Mouse (Mus musculus): Measurements from ENCODE around the gene Spop. TPM values are rescaled to one million over a fixed set of nuclear protein-coding genes. Genes with fewer than 3 reads are reported as not detected.
"Not testable (repeated sequence)": the region's sequence is repeated elsewhere in the genome, so short reads cannot be mapped to it uniquely, and the experiment has no call there.

Gene Spop
- polyA plus RNA-seq, 1 experiment from 2014 or later = 103 TPM

DNA sequence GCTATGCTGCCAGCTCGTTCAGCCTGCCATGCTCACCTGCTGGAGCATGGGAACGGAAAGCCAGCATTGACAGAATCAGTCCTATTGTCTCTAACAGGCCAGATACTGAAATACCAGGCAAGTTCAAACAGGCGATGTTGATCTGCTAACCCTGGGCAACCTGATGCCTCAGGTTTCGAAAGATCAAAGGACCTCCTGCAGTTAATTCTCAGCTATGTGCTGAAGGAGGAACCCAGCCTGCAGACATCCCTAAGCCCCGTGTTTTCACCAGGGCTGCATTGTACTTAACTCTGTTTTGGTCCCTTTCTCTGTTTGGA is 20.4 kb upstream of the Spop start:
- Histone ChIP-seq H3K27me3 (ENCODE audit: insufficient read depth, poor library complexity, severe bottlenecking) (no peaks in the 10 kb centered on the region), H3K4me3 (no peak overlapping the region), H3K36me3 (peaks cover 43% of the 10 kb centered on the region), H3K9me3 (no peaks in the 10 kb centered on the region), H3K4me1 (peaks cover 4% of the 10 kb centered on the region; the same call in 1 of the 2 replicates), H3K27ac (no peak overlapping the region)
- no peak for DNase-seq (ENCODE audit: low spot score)
- WGBS = 21% methylated on average over 5 of the region's 5 CpGs

DNA sequence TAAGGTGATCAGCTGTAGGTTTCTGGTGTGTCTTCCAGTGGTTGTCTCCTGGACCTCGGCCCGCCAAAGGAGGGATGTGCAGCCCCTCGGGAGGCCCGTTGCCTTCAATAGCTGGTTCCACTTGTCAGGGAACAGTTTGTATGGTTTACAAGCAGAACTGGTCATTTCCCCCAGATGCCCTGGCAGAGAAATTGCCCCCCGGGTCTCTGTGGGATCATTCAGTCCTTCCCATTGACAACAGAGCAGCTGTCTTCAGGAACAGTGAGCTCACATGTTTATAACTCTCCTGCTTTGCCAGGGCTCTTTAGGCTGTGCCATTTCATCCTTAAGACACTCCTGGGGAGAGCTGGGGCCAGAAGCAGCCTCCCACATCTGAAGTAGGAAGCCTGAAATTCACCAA is 19.8 kb upstream of the Spop start:
- WGBS = 59% methylated on average over 5 of the region's 5 CpGs
- no peaks in the 10 kb centered on the region for H3K9me3 ChIP-seq
- no peaks in the 10 kb centered on the region for H3K27me3 ChIP-seq (ENCODE audit: insufficient read depth, poor library complexity, severe bottlenecking)
- DNase-seq (ENCODE audit: low spot score) = no peak
- no peak overlapping the region for H3K4me3 ChIP-seq
- peaks cover 4% of the 10 kb centered on the region; the same call in 1 of the 2 replicates for H3K4me1 ChIP-seq
- no peak overlapping the region for H3K27ac ChIP-seq
- peaks cover 36% of the 10 kb centered on the region for H3K36me3 ChIP-seq

DNA sequence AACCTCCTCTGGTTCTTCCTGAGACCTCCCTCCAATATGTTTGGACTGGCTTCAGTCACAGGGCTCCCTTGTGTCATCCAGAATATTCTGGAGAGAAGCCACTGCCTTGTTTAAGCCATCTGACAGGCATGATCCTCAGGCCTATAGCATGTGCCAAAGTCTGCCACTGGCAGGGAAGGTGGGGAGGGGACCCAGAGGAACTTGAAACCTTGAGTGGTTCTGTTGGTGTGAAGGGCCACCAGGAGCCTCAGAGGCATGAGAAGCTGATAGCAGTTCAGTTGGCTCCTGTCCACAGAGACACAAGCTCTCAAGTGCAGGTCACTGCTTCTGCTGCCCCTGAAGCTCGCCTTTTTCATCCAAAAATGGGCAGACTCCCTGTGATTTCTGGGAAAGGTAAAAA is 17.3 kb upstream of the Spop start:
- H3K27me3 ChIP-seq (ENCODE audit: insufficient read depth, poor library complexity, severe bottlenecking) = peaks cover 7% of the 10 kb centered on the region
- WGBS = 59% methylated on average over 1 of the region's 1 CpGs

DNA sequence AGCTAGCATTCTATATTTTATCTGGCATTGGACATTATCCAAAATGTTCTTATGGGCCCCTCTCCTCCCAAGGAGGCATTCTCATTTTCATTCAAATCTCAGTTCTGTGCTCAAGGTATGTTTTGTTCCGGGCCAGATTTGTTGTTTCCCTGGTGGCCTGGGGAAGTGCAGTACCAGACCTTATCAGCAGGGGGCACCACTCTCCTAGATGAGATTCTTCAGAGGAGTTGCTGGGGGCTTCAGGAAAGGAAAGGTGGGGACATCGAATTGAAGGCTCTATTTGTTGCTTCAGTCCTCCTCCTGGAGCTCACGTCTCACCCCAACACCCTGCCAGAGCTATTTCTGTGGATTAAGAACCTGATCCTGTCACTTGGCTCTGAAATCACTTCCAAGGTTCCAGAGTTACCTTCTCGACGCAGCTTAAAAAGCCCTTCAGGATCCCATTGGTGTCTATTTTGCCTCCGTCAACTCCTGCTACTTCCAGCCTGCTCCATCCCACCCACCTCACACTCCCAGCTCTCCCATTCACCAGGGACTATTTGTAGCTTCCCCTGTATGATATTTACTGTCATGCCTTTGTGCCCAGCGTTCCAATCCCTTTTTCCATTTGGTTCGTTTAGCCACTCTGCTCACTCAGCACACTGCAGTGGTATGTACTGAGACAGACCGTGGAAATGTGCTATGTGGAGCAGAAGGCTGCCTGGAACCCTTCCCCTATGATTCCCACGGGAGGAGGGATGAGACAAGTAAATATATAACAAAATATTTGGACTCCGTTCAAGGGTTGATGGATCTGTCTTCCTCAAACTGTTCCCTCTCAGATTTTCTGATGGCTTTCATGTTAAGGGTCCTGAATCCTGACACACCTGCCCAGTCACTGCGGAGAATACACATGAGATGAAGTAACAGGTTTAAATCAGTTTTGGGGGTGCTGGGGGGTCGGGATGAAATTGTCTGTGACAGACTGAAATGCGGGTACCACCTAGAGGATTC is 15.7 kb upstream of the Spop start:
- Histone ChIP-seq H3K27me3 (ENCODE audit: insufficient read depth, poor library complexity, severe bottlenecking) (peaks cover 7% of the 10 kb centered on the region), H3K36me3 (0 out of 2 replicates have a peak, but pooled peaks cover 3% of the 10 kb centered on the region), H3K9me3 (no peaks in the 10 kb centered on the region), H3K27ac (no peak overlapping the region), H3K4me3 (no peak overlapping the region), H3K4me1 (peaks cover 18% of the 10 kb centered on the region)
- WGBS = 60% methylated on average over 14 of the region's 14 CpGs
- peak; percentile 86 for DNase-seq (ENCODE audit: low spot score)

More for the DNA sequence above, 17.3 kb upstream of the Spop start:
- no peak for DNase-seq (ENCODE audit: low spot score)
- Histone ChIP-seq H3K27ac (no peak overlapping the region; the same call in 1 of the 2 replicates), H3K9me3 (no peaks in the 10 kb centered on the region), H3K36me3 (peaks cover 12% of the 10 kb centered on the region), H3K4me3 (no peak overlapping the region), H3K4me1 (peaks cover 8% of the 10 kb centered on the region; the same call in 1 of the 2 replicates)

DNA sequence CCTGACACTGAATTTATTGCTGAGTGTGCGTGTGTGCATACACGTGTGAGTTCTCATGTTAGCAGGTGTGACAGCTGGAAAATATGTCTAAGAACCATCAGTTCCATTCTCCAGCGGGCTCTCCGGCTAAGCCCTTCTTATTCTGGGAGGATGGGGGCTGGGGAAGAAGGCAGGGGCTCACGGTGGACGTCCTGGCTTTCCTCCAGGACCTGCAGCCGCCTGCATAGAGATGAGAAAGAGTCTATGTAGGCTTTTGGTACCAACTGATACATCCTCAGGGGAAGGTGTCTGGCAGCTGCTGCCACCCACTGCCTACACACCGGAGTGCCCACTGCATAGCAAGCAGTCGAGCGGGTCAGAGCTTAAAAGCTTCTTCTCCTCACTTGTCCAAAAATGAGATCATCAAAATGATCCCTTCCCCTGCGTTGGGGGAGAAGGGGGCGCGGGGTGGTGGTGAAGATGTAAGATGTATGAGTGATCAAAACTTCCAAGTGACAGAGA is 14.3 kb upstream of the Spop start:
- Histone ChIP-seq H3K36me3 (no peaks in the 10 kb centered on the region), H3K27ac (no peak overlapping the region), H3K27me3 (ENCODE audit: insufficient read depth, poor library complexity, severe bottlenecking) (peaks cover 7% of the 10 kb centered on the region), H3K4me1 (peaks cover 29% of the 10 kb centered on the region), H3K4me3 (no peak overlapping the region), H3K9me3 (no peaks in the 10 kb centered on the region)
- 76% methylated on average over 13 of the region's 13 CpGs for WGBS
- DNase-seq (ENCODE audit: low spot score) = no peak

DNA sequence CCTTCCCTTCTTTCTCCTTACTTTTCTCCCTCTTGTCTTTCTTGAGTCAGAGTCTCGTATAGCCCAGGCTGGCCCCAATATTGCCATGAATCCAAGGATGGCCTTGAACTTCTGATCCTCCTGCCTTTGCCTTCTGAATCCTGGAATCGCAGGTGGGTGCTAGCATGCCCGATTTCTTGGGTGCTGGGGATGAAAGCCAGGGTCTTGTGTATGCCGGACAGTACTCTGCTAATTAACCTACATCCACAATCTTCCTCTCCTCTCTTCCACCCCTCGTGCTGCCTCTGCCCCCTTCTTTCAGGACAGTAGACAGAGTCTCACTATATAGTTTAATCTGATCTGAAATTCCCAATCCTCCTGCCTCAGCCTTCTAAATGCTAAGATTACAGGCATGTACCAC is 12.3 kb upstream of the Spop start:
- Histone ChIP-seq H3K27ac (peak overlapping the region; percentile 82), H3K4me1 (peaks cover 29% of the 10 kb centered on the region), H3K9me3 (no peaks in the 10 kb centered on the region), H3K4me3 (no peak overlapping the region), H3K36me3 (no peaks in the 10 kb centered on the region), H3K27me3 (ENCODE audit: insufficient read depth, poor library complexity, severe bottlenecking) (peaks cover 7% of the 10 kb centered on the region)
- DNase-seq (ENCODE audit: low spot score) = no peak
- WGBS = 85% methylated on average over 5 of the region's 5 CpGs

DNA sequence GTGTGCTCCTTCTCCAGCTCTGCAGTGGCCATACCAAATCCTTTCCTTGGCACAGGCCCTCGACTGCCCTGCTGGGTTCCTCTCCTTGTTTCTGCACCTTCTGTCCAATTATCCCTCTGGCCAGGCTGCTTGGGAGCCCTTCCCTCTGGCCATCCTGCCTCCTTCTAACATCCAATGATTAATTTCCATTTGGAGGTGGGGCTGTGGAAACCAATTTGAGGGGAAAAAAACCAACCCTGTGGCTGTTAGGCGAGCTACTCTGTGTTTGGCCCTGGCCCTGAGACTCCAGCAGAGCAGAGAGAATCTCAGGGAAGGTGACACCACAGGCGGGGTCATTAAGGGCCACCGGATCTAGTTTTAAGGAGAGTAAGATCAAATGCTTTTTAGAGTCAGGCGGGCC is 11.7 kb upstream of the Spop start:
- WGBS = 18% methylated on average over 5 of the region's 5 CpGs
- peak overlapping the region; percentile 2; the same call in 1 of the 2 replicates for H3K4me3 ChIP-seq
- H3K27me3 ChIP-seq (ENCODE audit: insufficient read depth, poor library complexity, severe bottlenecking) = peaks cover 7% of the 10 kb centered on the region
- peak overlapping the region; percentile 82 for H3K27ac ChIP-seq
- no peaks in the 10 kb centered on the region for H3K9me3 ChIP-seq
- H3K4me1 ChIP-seq = peaks cover 29% of the 10 kb centered on the region
- DNase-seq (ENCODE audit: low spot score) = no peak
- no peaks in the 10 kb centered on the region for H3K36me3 ChIP-seq

DNA sequence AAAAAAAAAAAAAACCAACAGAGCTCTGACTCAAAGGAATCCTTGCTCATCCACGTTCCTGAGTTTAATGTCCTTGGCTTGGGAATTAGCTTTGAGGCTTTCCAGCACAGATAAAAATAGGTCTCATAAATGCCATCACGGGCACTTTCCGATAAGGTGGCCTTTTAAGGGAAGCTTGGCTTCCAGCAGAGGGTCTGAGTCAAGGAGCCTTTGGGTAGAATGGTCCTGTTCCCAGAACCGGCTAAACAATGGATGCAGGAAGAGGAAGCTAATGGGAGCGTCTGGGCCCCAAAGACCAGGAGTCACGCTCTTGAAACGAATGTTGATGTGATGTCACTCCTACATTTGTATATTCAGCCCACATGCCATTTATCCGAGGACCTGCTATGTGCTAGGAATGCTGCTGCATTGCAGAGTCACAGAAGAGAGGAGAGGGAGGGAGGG is 11.2 kb upstream of the Spop start:
- H3K27ac ChIP-seq = peak overlapping the region; percentile 85
- 0 out of 2 replicates have a peak overlapping the region, but pooled peaks have one; percentile 15 for H3K4me3 ChIP-seq
- DNase-seq (ENCODE audit: low spot score) = no peak
- WGBS = 10% methylated on average over 8 of the region's 8 CpGs
- H3K27me3 ChIP-seq (ENCODE audit: insufficient read depth, poor library complexity, severe bottlenecking) = peaks cover 7% of the 10 kb centered on the region
- H3K4me1 ChIP-seq = peaks cover 29% of the 10 kb centered on the region
- no peaks in the 10 kb centered on the region for H3K9me3 ChIP-seq
- H3K36me3 ChIP-seq = no peaks in the 10 kb centered on the region

DNA sequence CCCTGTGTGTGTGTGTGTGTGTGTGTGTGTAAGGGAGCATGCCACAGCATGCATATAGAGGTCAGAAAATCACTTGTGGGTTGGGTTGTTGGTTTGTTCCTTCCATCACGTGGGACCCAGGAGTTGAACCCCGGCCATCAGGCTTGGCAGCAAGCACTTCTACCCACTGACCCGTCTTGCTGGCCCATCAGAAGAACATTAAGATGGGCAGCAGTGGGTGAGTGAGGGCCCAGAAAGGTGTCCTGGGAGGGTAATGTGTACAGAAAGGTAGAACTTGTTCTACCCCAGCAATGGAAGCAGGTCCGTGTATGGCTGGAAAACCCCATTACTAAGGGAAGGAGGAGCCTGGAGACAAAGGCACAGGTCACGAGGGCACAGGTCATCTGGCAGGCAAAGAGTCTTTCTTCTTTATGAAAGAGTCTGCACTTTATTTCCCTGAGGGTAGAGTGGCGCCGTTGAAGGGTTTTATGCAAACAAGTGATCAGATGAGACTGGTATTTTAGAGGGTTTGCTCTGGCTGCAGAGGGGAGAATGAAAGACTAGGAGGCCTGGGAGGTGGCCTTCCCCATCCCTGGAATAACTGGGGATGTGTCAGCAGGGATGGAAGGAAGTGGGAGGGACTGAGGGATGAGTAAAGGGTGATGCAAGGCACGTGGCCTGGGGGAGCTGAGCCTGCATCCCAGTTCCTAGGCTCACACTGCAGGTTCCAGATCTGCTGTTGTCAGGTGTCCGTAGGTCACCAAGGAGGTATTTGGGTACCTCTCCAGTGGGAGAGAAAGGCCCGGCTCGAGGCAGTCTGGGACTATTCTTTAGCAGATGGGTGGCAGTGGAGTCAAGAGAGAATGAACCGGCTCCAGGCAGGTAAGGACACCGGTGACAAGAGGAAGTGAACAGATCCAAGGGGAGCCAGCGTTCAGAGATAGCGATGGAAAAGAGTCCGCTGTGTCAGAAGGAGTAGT is 10.2 kb upstream of the Spop start:
- H3K9me3 ChIP-seq = no peaks in the 10 kb centered on the region
- H3K4me1 ChIP-seq = peaks cover 29% of the 10 kb centered on the region
- H3K36me3 ChIP-seq = no peaks in the 10 kb centered on the region
- DNase-seq (ENCODE audit: low spot score) = no peak
- no peak overlapping the region for H3K4me3 ChIP-seq
- peak overlapping the region; percentile 85 for H3K27ac ChIP-seq
- peaks cover 7% of the 10 kb centered on the region for H3K27me3 ChIP-seq (ENCODE audit: insufficient read depth, poor library complexity, severe bottlenecking)
- 71% methylated on average over 16 of the region's 16 CpGs for WGBS

DNA sequence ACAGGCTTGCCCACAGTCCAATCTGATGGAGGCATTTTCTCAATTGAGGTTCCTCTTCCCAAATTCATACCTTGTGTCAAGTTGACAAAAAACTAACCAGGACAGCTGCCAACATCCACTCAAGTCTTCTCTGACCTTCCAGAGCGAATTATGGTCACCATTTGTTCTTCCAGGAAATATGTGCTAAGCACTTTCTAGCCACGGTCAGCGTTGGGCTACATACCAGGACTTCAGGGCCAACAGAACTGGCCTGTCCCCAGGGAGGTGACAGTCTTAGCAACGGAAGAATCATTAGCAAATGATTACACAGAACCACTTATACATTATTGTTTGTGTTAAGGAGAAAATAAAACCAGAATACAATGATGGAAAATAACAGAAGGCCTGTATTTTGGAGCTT is 8.1 kb upstream of the Spop start:
- no peak for DNase-seq (ENCODE audit: low spot score)
- H3K4me1 ChIP-seq = peaks cover 24% of the 10 kb centered on the region

DNA sequence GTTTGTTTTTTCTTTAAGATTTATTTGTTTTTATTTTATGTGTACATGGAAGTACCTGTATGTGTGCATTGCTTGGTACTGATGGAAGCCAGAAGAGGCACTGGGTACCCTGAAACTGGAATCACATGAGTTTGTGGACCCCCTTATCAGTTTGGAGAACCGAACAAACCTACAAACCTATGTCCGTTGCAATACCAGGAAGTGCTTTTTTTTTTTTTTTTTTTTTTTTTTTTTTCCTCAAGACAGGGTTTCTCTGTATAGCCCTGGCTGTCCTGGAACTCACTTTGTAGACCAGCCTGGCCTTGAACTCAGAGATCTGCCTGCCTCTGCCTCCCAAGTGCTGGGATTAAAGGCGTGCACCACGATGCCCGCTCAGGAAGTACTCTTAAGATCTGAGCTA is 7.5 kb upstream of the Spop start:
- H3K36me3 ChIP-seq; H3K4me3 ChIP-seq; H3K27ac ChIP-seq; DNase-seq (ENCODE audit: low spot score); H3K9me3 ChIP-seq; H3K27me3 ChIP-seq (ENCODE audit: insufficient read depth, poor library complexity, severe bottlenecking): not testable (repeated sequence)
- WGBS = 91% methylated on average over 5 of the region's 5 CpGs
- H3K4me1 ChIP-seq = peaks cover 24% of the 10 kb centered on the region

More for the DNA sequence above, 8.1 kb upstream of the Spop start:
- Histone ChIP-seq H3K4me3 (no peak overlapping the region), H3K36me3 (no peaks in the 10 kb centered on the region), H3K9me3 (no peaks in the 10 kb centered on the region), H3K27ac (no peak overlapping the region), H3K27me3 (ENCODE audit: insufficient read depth, poor library complexity, severe bottlenecking) (no peaks in the 10 kb centered on the region)
- 81% methylated on average over 4 of the region's 4 CpGs for WGBS

DNA sequence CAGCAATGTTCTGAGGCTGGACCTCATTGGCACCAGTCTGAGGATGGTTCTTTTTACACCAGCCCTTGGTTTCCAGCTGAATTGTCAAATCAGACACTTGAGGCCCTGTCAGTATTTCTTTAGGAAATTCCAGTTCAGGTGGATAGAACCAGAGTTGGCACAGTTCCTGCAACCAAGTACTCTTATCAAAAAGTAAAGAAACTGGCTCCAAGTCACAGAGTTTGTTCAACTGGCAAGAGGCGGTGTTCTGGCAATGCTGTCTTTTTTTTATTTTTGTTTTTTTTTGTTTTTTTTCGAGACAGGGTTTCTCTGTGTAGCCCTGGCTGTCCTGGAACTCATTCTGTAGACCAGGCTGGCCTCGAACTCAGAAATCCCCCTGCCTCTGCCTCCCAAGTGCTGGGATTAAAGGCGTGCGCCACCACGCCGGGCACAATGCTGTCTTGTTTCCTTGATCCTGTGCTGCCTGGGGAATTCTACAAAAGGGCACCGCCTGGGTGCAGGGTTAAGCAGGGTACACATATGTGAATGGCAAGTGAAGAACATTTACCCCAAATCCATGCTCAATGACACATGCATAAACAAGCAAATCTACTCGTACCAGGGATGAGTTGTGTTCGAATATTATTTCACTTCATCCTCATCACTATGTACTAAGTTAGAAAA is 4.3 kb upstream of the Spop start:
- Histone ChIP-seq H3K27ac (no peak overlapping the region), H3K4me3 (no peak overlapping the region), H3K4me1 (no peaks in the 10 kb centered on the region), H3K36me3 (no peaks in the 10 kb centered on the region), H3K27me3 (ENCODE audit: insufficient read depth, poor library complexity, severe bottlenecking) (no peaks in the 10 kb centered on the region), H3K9me3 (no peaks in the 10 kb centered on the region)
- WGBS = 81% methylated on average over 10 of the region's 10 CpGs
- DNase-seq (ENCODE audit: low spot score) = no peak
